Mouse (Mus musculus) lung, embryonic 15.5 days (tissue): ENCODE measurements around the gene Rps24. TPM values are rescaled to one million over a fixed set of nuclear protein-coding genes. Genes with fewer than 3 reads are reported as not detected.
"Not testable (repeated sequence)": the region's sequence is repeated elsewhere in the genome, so short reads cannot be mapped to it uniquely, and the experiment has no call there.

Experiments used
- ATAC-seq: fragments of 200-750 bp; cut with Nextera tagmentation; 2 replicates; pipeline ENCODE4 v1.8.0; 2017; ENCODE audit warnings: moderate number of reproducible peaks, borderline replicate concordance; ENCODE audit not compliant: low FRiP score, low TSS enrichment; ENCODE audit errors: extremely low read depth
- H3K27ac ChIP-seq: fragments of 300-500 bp; sonication (generic); 2 replicates; pipeline ENCODE4 v1.5.1; 2015; ENCODE audit warnings: moderate library complexity, mild to moderate bottlenecking, inconsistent platforms
- H3K27me3 ChIP-seq: fragments of 300-500 bp; sonication (generic); 2 replicates; pipeline ENCODE4 v1.6.1; 2015; ENCODE audit warnings: inconsistent platforms
- H3K36me3 ChIP-seq: fragments of 300-500 bp; sonication (generic); 2 replicates; pipeline ENCODE4 v1.6.1; 2015; ENCODE audit warnings: inconsistent platforms
- H3K4me1 ChIP-seq: fragments of 300-500 bp; sonication (generic); 2 replicates; pipeline ENCODE4 v1.6.1; 2015; ENCODE audit warnings: inconsistent platforms
- H3K4me2 ChIP-seq: fragments of 300-500 bp; sonication (generic); 2 replicates; pipeline ENCODE4 v1.6.1; 2015; ENCODE audit warnings: inconsistent platforms, mild to moderate bottlenecking, moderate library complexity
- H3K4me3 ChIP-seq: fragments of 300-500 bp; sonication (generic); 2 replicates; pipeline ENCODE4 v1.5.1; 2015; ENCODE audit warnings: mild to moderate bottlenecking, inconsistent platforms
- H3K9ac ChIP-seq: fragments of 300-500 bp; sonication (generic); 2 replicates; pipeline ENCODE4 v1.6.1; 2015; ENCODE audit warnings: inconsistent platforms
- H3K9me3 ChIP-seq: fragments of 300-500 bp; sonication (generic); 2 replicates; pipeline ENCODE4 v1.6.1; 2016; ENCODE audit warnings: inconsistent platforms
- WGBS: fragments of 180-500 bp; shearing (Covaris S2); methylation state at CpG from one replicate; pipeline ENCODE4 v1.1.7; 2015; 5-methylcytosine and 5-hydroxymethylcytosine counted together
- polyA plus RNA-seq: library from polyadenylated mRNA; unstranded; fragments of >200 nt; fragmentation: Nextera tagmentation; extraction: Ambion mirVana; gene quantifications from 2 replicates; pipeline ENCODE4 v1.2.1, GENCODE M21; 2015

The Rps24 gene
- polyA plus RNA-seq = 761 and 812 TPM in 2 replicates

DNA sequence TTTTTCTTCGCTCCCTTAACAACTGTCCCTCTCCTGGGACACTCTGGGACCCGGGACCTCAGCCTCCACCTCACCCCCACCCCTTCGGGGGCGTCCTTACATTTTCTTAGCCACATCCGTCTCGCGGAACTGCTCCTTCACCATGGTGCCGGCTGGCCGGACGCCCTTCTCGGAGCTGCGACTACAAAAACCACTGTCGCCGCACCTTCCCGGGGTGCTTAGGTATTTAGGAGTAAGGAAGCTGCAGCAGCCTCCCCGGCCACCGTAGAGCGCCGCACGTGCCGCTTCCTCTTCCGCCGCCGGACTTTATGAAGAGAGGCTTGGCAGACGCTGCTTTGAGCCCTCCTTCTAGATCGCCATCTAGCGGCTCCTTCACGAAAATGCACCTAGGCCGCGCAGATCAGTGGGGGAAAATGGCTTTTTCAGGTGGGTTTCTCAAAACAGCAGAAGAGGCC is at the start of gene Rps24, which contains the start of gene Polr3a:
Rps24 (plus strand) TSS at position 353 of the 455 bp plus-strand sequence.
Polr3a (minus strand) TSS at position 286 of the 455 bp plus-strand sequence.
- Histone ChIP-seq H3K4me2 (peak within 1 kb of the TSS; percentile 67), H3K36me3 (peaks cover 25% of the 10 kb centered on the region), H3K4me1 (peaks cover 18% of the 10 kb centered on the region), H3K4me3 (peak within 1 kb of the TSS; percentile 96), H3K27me3 (no peaks in the 10 kb centered on the region), H3K9ac (peak within 1 kb of the TSS; percentile 82), H3K9me3 (no peaks in the 10 kb centered on the region), H3K27ac (peak within 1 kb of the TSS; percentile 37; the same call in 1 of the 2 replicates)
- WGBS = under 1% methylated on average over 30 of the region's 30 CpGs
- ATAC-seq = peak; percentile 27; the same call in 1 of the 2 replicates

DNA sequence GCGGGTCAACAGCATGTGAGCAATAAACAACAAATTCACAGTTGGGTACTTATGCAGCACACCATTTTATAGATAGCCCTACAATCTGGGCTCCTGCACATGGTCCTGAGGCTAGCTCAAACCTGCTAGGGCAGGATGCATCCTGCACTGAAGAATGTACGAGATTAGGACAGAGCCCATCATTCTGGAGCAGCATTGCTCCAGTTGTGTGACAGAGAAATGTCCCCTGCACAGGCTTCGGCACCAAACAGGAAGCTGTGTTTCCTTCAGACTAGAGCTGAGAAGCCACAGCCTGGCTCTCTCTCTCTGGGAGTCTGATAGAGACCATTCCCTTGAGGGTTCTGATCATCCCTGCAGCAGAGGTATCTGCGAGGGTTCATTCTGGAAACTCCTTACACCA is 43.4 kb upstream of the Rps24 start:
- ATAC-seq = not testable (repeated sequence)

DNA sequence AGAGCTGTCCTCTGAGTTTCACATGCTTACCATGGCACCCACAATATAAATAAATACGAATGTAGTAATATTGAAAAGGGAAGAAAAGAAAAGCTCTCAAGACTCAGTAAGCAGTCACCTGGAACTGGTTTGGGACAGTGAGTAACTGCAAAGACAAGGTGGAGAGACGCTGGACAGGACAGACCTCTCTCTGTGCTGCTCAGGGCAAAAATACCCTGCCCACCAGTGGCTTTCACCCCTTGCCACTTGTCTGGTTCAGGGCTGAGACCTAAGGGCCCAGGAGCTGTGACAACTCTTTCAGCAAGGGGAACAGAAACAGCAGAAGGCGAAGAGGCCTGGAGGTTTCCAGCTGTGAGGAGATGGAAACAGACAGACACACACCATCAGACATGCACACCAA is 28.7 kb upstream of the Rps24 start:
- Histone ChIP-seq H3K27me3 (no peaks in the 10 kb centered on the region), H3K9me3 (no peaks in the 10 kb centered on the region), H3K27ac (no peak overlapping the region), H3K9ac (no peak overlapping the region), H3K4me2 (no peak overlapping the region), H3K36me3 (peaks cover 94% of the 10 kb centered on the region), H3K4me1 (no peaks in the 10 kb centered on the region), H3K4me3 (no peak overlapping the region)
- ATAC-seq = no peak
- 81% methylated on average over 3 of the region's 3 CpGs for WGBS

More for the DNA sequence above, 43.4 kb upstream of the Rps24 start:
- H3K4me2 ChIP-seq, H3K9ac ChIP-seq, H3K9me3 ChIP-seq, H3K27ac ChIP-seq, H3K4me3 ChIP-seq, H3K27me3 ChIP-seq, H3K4me1 ChIP-seq: not testable (repeated sequence)
- WGBS = 75% methylated on average over 4 of the region's 4 CpGs
- H3K36me3 ChIP-seq = peaks cover 17% of the 10 kb centered on the region; the same call in 1 of the 2 replicates

DNA sequence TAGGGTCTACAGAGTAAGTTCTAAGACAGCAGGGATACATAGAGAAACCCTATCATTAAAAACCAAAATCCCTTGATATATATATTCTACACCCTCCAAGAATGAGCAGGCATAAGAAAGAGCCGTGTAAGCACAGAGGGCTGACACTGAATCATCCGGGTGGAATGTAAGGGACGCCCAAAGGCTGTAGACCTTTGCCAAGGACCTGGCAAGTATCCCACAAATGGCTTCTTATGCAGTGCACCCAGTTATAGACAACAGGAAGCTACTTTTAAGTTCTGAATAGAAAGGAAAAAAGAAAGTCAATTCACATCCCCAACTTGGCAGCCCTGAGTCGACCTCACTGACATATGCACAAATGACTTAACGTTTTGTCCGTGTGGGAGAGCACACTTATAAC is 18.1 kb upstream of the Rps24 start:
- no peak overlapping the region for H3K9ac ChIP-seq
- no peaks in the 10 kb centered on the region for H3K4me1 ChIP-seq
- H3K36me3 ChIP-seq = peaks cover 87% of the 10 kb centered on the region
- H3K27ac ChIP-seq = no peak overlapping the region
- WGBS = 77% methylated on average over 6 of the region's 6 CpGs
- no peaks in the 10 kb centered on the region for H3K9me3 ChIP-seq
- no peak overlapping the region for H3K4me3 ChIP-seq
- ATAC-seq = no peak
- H3K4me2 ChIP-seq = no peak overlapping the region
- no peaks in the 10 kb centered on the region for H3K27me3 ChIP-seq

DNA sequence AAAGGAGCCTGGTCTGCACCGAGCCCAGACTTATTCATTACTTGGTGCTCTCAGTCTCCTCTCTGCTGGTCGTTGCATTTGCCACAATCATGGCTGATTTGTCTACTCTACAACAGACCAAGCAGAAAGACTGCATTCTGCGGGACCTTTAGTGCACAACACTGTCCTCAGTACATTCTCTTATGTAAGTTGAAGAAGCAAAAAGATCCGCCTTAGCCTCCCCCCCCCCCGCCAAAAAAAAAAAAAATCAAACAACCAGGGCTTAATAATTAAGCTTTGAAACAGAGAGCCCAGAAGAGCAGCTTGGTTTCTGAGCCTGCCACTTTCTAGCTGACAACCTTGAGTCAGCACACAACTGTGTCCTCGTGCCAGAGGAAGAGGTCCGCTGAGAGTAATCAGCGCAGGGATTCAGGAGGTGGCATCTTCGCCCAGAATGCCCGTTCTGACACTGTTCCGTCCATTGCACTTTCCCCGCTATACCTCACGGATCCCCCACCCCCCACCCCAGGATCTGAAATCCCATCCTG is 621 bp upstream of the Rps24 start:
- Histone ChIP-seq H3K4me1 (peaks cover 14% of the 10 kb centered on the region), H3K9ac (peak overlapping the region; percentile 82), H3K4me2 (peak overlapping the region; percentile 67), H3K27me3 (no peaks in the 10 kb centered on the region), H3K27ac (peak overlapping the region; percentile 37; the same call in 1 of the 2 replicates), H3K36me3 (peaks cover 30% of the 10 kb centered on the region), H3K4me3 (peak overlapping the region; percentile 96), H3K9me3 (no peaks in the 10 kb centered on the region)
- ATAC-seq = 0 out of 2 replicates have a peak, but pooled peaks have one; percentile 1
- WGBS = 8% methylated on average over 13 of the region's 13 CpGs

DNA sequence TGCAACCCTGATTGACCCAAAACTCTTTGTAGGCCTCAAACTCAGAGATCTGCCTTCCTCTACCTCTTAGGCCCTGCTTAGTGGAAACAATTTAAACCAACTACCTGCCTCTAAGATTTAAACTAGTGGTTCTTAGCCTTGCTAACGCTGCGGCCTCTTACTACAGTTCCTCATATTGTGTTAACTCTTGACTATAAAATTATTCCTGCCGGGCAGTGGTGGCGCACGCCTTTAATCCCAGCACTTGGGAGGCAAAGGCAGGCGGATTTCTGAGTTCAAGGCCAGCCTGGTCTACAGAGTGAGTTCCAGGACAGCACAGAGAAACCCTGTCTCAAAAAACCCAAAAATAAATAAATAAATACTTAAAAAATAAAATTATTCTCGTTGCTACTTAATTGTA is 2.8 kb downstream of the Rps24 start:
- not testable (repeated sequence) for H3K27me3 ChIP-seq, ATAC-seq, H3K9ac ChIP-seq, H3K9me3 ChIP-seq, H3K27ac ChIP-seq, H3K4me3 ChIP-seq, H3K4me2 ChIP-seq
- 85% methylated on average over 7 of the region's 7 CpGs for WGBS
- Histone ChIP-seq H3K4me1 (peaks cover 45% of the 10 kb centered on the region), H3K36me3 (peaks cover 29% of the 10 kb centered on the region)

DNA sequence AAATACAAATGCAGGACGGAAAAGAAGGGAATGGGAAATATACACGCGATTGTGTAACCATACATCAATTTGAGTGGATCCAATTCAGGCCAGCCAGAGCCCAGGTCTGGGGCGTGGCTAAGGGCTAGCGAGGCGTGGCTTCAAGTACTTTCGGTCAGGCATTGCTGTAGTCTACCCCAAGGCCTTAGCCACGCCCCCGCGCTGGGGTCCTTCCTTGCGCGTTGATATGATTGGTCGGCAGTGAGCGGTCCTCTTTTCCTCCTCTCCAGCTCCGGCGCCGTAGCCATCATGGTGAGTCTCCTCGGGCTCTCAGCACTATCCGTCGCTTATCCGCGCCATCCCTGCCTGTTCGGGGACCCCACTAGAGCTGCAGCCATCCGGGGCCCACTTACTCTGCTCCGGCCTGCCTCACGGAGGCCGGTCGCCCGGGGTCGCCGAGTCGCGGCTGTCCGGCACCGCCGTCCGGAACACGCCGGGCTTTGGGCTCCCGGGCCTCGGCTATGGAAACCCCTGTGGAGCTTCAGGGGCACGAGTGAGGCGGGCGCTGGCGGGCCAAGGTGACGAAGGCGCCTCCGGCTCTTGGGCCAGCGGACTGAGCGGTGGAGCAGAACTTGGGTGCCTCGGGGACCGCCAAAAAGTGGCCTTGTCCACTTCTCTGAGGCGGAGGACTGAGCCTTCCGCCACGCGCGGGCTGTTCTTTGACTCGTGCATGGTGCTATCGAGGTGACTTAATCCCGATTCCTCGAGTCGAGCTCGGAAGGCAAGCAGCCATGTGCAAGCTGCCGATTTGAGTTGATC is 3.7 kb downstream of the Rps24 start:
- peaks cover 37% of the 10 kb centered on the region for H3K36me3 ChIP-seq
- peaks cover 40% of the 10 kb centered on the region for H3K4me1 ChIP-seq
- H3K4me3 ChIP-seq = peak overlapping the region; percentile 66
- no peaks in the 10 kb centered on the region for H3K27me3 ChIP-seq
- peak overlapping the region; percentile 94 for H3K9ac ChIP-seq
- H3K27ac ChIP-seq = peak overlapping the region; percentile 67
- no peaks in the 10 kb centered on the region for H3K9me3 ChIP-seq
- peak; percentile 94 for ATAC-seq
- peak overlapping the region; percentile 72 for H3K4me2 ChIP-seq
- WGBS = under 1% methylated on average over 64 of the region's 64 CpGs

DNA sequence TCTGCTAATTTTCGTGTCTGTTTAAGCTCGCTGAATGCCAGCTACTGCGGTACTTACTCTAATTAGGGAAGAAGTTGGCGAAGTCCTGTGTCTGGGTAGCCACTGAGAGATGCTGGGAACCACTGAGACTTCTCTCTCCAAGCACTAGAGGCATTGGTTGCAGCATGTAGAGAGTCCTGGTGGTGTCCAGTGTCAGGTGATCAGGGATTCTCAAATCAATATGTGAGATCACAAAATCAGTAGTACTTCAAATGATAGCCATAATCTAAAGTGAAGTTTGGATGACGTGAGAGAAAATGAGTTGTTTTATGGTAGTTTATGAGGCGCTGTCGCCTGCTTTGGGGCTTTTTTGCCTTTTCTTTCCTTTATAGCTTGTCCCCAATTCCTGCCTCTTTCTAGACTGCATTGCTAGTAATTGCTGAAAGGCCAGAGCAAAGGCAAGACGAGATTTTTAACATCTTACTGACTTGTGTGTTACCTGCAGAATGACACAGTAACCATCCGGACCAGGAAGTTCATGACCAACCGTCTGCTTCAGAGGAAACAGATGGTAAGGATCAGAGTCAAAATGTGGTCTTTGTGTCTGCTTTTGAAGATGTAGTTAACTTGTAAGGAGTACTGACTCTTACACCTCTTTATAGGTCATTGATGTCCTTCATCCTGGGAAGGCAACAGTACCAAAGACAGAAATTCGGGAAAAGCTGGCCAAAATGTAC is 4.5 kb downstream of the Rps24 start:
- Histone ChIP-seq H3K4me2 (peak overlapping the region; percentile 72), H3K4me3 (peak overlapping the region; percentile 66), H3K27me3 (no peaks in the 10 kb centered on the region), H3K36me3 (peaks cover 44% of the 10 kb centered on the region), H3K27ac (peak overlapping the region; percentile 67; the same call in 1 of the 2 replicates), H3K9me3 (no peaks in the 10 kb centered on the region), H3K9ac (peak overlapping the region; percentile 94), H3K4me1 (peaks cover 35% of the 10 kb centered on the region)
- 2% methylated on average over 11 of the region's 11 CpGs for WGBS
- no peak for ATAC-seq

DNA sequence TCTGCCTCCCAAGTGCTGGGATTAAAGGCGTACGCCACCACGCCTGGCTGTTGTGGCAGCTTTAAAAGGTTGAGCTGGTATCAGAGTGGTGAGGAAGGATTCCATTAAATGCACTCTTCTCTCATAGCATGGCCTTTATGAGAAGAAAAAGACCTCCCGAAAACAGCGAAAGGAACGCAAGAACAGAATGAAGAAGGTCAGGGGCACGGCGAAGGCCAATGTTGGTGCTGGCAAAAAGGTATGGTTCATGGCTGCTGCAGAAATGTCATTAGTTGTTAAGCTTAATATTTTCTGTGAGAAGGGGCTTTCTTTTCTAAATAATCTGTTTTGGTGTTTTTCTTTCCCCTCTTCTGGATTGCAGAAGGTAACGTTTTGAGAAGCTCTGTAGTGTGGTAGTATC is 6.3 kb downstream of the Rps24 start:
- 81% methylated on average over 9 of the region's 9 CpGs for WGBS
- H3K36me3 ChIP-seq = peaks cover 63% of the 10 kb centered on the region

DNA sequence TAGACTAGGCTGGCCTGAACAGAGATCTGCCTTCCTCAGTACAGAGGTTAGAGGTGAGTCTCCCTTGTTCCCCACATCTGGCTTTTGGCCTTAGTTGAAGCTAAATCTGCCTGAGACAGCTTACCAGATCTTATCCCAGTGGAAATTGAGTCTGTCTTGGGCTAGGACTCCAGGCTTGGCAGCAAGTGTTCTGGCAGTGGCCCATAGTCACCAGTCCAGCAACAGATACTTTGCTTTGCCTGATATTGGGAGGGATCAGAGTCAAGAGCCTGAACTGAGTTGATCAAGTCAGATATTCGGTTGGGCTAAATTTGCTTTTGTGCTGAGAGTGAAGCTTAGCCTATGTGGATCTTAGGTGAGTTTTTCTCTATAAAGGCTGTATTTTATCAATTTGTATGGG is 9.6 kb downstream of the Rps24 start:
- no peaks in the 10 kb centered on the region for H3K9me3 ChIP-seq
- no peak overlapping the region for H3K27ac ChIP-seq
- peaks cover 38% of the 10 kb centered on the region for H3K4me1 ChIP-seq
- no peaks in the 10 kb centered on the region for H3K27me3 ChIP-seq
- 74% methylated on average over 1 of the region's 1 CpGs for WGBS
- H3K9ac ChIP-seq = no peak overlapping the region
- peaks cover 80% of the 10 kb centered on the region for H3K36me3 ChIP-seq
- H3K4me3 ChIP-seq = no peak overlapping the region
- ATAC-seq = no peak
- H3K4me2 ChIP-seq = no peak overlapping the region

More for the DNA sequence above, 6.3 kb downstream of the Rps24 start:
- Histone ChIP-seq H3K4me3 (no peak overlapping the region), H3K9ac (0 out of 2 replicates have a peak overlapping the region, but pooled peaks have one; percentile 10), H3K27ac (no peak overlapping the region), H3K9me3 (no peaks in the 10 kb centered on the region), H3K27me3 (no peaks in the 10 kb centered on the region), H3K4me1 (peaks cover 35% of the 10 kb centered on the region), H3K4me2 (peak overlapping the region; percentile 72; the same call in 1 of the 2 replicates)
- ATAC-seq = no peak

DNA sequence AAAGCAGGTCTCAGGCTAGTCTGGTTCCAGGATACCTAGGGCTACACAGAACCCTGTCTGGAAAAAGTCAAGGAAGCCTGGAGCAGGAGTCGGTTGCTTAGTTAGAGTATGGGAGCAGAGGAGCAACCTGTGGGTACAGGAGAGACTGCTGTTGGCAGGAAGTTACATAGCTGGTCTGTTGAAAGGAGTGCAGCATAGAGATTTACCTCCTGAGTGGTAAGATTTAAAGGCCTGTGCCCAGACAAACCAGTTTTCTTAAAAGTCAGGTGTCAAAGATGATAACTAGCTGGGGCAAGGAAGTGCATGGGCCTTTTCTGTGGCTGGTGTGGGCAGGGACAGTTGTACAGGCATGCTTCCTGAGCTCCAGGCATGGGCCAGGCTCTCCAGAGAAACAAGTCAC is 10.5 kb downstream of the Rps24 start:
- WGBS = 96% methylated on average over 1 of the region's 1 CpGs
- peaks cover 75% of the 10 kb centered on the region for H3K36me3 ChIP-seq
- no peaks in the 10 kb centered on the region for H3K9me3 ChIP-seq
- H3K4me3 ChIP-seq = no peak overlapping the region
- H3K27me3 ChIP-seq = no peaks in the 10 kb centered on the region
- H3K4me2 ChIP-seq = no peak overlapping the region
- H3K27ac ChIP-seq = no peak overlapping the region
- H3K4me1 ChIP-seq = peaks cover 30% of the 10 kb centered on the region
- no peak overlapping the region for H3K9ac ChIP-seq
- no peak for ATAC-seq
